Mouse (Mus musculus) embryonic fibroblast, embryonic 13.5 days (primary cell): ENCODE results near the gene Bfsp2.

Source experiments
- CTCF ChIP-seq: IDR thresholded peaks from 2 replicates; pipeline ENCODE4 v1.5.1; 2011; ENCODE audit warnings: mild to moderate bottlenecking, control low read depth, low read length, moderate library complexity, borderline replicate concordance; ENCODE audit not compliant: insufficient read depth
- POLR2A ChIP-seq: IDR thresholded peaks from 2 replicates; pipeline ENCODE4 v1.6.1; 2011; ENCODE audit warnings: low read depth, mild to moderate bottlenecking, control low read depth, low read length, moderate library complexity

- TF ChIP-seq POLR2A (no peak), CTCF (no peak)
These were observed 48.0 kb downstream of the Bfsp2 start for GRCm38 (mm10) chr9:103432122-103432778.
